Mouse (Mus musculus) embryo, embryonic 9.5 days (tissue): ENCODE measurements at regions not wholly inside any gene's neighbourhood (a gene's known extent, or its start where the extent isn't known, plus 50 kb on each side); places are given as distances from the start of the nearest gene placed in this dataset.
"Not testable (repeated sequence)": the region's sequence is repeated elsewhere in the genome, so short reads cannot be mapped to it uniquely, and the experiment has no call there.

Experiments
- DNase-seq: peaks from one replicate; pipeline ENCODE4 v3.0.0-alpha.2; 2017; ENCODE audit errors: extremely low spot score

- DNase-seq, result no peak
These were observed 351.5 kb downstream of the Fut8 start for GRCm38 (mm10) chr12:77589416-77589815.

- DNase-seq, result no peak
These were observed 356.2 kb downstream of the Fut8 start for GRCm38 (mm10) chr12:77594092-77594491.

GRCm38 (mm10) chr12:77594657-77595056, 356.7 kb downstream of the Fut8 start:
- DNase-seq, result no peak

- DNase-seq, result no peak
These were observed 357.9 kb downstream of the Fut8 start for GRCm38 (mm10) chr12:77595821-77596220.

- DNase-seq, result no peak
These were observed 358.8 kb downstream of the Fut8 start for GRCm38 (mm10) chr12:77596676-77597075.

GRCm38 (mm10) chr12:77597627-77598333, 359.9 kb downstream of the Fut8 start:
- peak; percentile 42 for DNase-seq

GRCm38 (mm10) chr12:77598334-77598715, 360.4 kb downstream of the Fut8 start:
- DNase-seq, result no peak

- no peak for DNase-seq
These were observed 361.5 kb downstream of the Fut8 start for GRCm38 (mm10) chr12:77599391-77599790.

- DNase-seq, result no peak
These were observed 366.0 kb downstream of the Fut8 start for GRCm38 (mm10) chr12:77603832-77604501.

GRCm38 (mm10) chr12:77617552-77617951, 379.6 kb downstream of the Fut8 start:
- DNase-seq, result no peak

- no peak for DNase-seq
These were observed 384.3 kb downstream of the Fut8 start for GRCm38 (mm10) chr12:77622243-77622642.

GRCm38 (mm10) chr12:77624323-77624722, 386.4 kb downstream of the Fut8 start:
- not testable (repeated sequence) for DNase-seq

GRCm38 (mm10) chr12:77628358-77628850, 390.5 kb downstream of the Fut8 start:
- no peak for DNase-seq

GRCm38 (mm10) chr12:77633981-77634650, 396.2 kb downstream of the Fut8 start:
- DNase-seq, result no peak

GRCm38 (mm10) chr12:77638266-77638665, 400.3 kb downstream of the Fut8 start:
- DNase-seq, result no peak

- DNase-seq, result no peak
These were observed 404.4 kb downstream of the Fut8 start for GRCm38 (mm10) chr12:77642336-77642735.

- no peak for DNase-seq
These were observed 409.9 kb downstream of the Fut8 start for GRCm38 (mm10) chr12:77647841-77648240.

GRCm38 (mm10) chr12:77654282-77654681, 416.4 kb downstream of the Fut8 start:
- DNase-seq, result no peak

- no peak for DNase-seq
These were observed 419.1 kb downstream of the Fut8 start for GRCm38 (mm10) chr12:77657060-77657459.

GRCm38 (mm10) chr12:77657878-77658277, 420.0 kb downstream of the Fut8 start:
- DNase-seq, result peak; percentile 44

- DNase-seq, result no peak
These were observed 425.3 kb downstream of the Fut8 start for GRCm38 (mm10) chr12:77663180-77663579.

- DNase-seq, result no peak
These were observed 425.9 kb downstream of the Fut8 start for GRCm38 (mm10) chr12:77663665-77664374.
